Comparison of ENCODE assay signal across 33 mouse cellular contexts in genomic region chr5:123416149-123416548, GRCm38 (mm10). TPM values are rescaled to one million over a fixed set of nuclear protein-coding genes. Genes with fewer than 3 reads are reported as not detected.
A peak's percentile ranks its signal among the peaks of the same experiment; 100 is the strongest.
DNase-seq lines count a peak whose midpoint lies in the region; ATAC-seq and TF ChIP-seq lines count a peak whose summit lies in the region.
"Had no signal": no experiment of that assay in that cellular context is flagged by ENCODE, and none has a peak within 500 bp of the region (broad histone marks: within the 10 kb centered on the region; RNA-seq: fewer than 3 reads in every experiment).

No protein-coding gene starts in this region.

- WGBS in lung, embryonic 16.5 days = 52% methylated on average over 3 of the region's 3 CpGs
- WGBS in stomach, postnatal 0 days = 48% methylated on average over 3 of the region's 3 CpGs

- no peaks in the 10 kb centered on the region for H3K27me3 ChIP-seq in lung, embryonic 16.5 days (ENCODE audit: control insufficient read depth, insufficient read depth, low read depth, low read length)
- no peaks in the 10 kb centered on the region for H3K27me3 ChIP-seq in stomach, postnatal 0 days (ENCODE audit: control insufficient read depth, insufficient read depth, low read length)
- H3K27me3 ChIP-seq: CH12.LX; embryonic facial prominence, embryonic 15.5 days; forebrain, embryonic 12.5 days; heart, embryonic 12.5 days; hindbrain, embryonic 15.5 days; liver, embryonic 13.5 days had no signal

- intact Hi-C loops in gastrocnemius, adult 2 months (cut with DNase I) = loop anchor here (2.0 kb wide), 1 partner anchor 19 kb away; no protein-coding TSS in a partner anchor
- intact Hi-C loops in gastrocnemius, postnatal 14 days (cut with DNase I; ENCODE audit: low total_unique reads) = no loop called here
- intact Hi-C loops in left cerebral cortex, postnatal 36 days (cut with DNase I) = no loop called here

- 0 out of 2 replicates have a peak, but pooled peaks have one; percentile 8 for ATAC-seq in lung, embryonic 16.5 days (ENCODE audit: low read depth)
- peak; percentile 45; the same call in 1 of the 2 replicates for ATAC-seq in megakaryocyte-erythroid progenitor cell, adult 5-6 weeks (replicated peaks; ENCODE audit: low FRiP score, low TSS enrichment, poor library complexity, severe bottlenecking)
- peak; percentile 91 for ATAC-seq in stomach, postnatal 0 days (ENCODE audit: low FRiP score, low TSS enrichment)
- ATAC-seq: activated CD4-positive, CD25-positive, alpha-beta regulatory T cell, adult 4 months; forebrain, postnatal 0 days; midbrain, embryonic 16.5 days had no signal

- no peak overlapping the region for H3K4me3 ChIP-seq in gastrocnemius, adult 2 months
- no peak overlapping the region for H3K4me3 ChIP-seq in lung, embryonic 16.5 days (ENCODE audit: low read length)
- no peak overlapping the region for H3K4me3 ChIP-seq in stomach, postnatal 0 days (ENCODE audit: low read depth, low read length)
- H3K4me3 ChIP-seq: embryonic facial prominence, embryonic 10.5 days; embryonic facial prominence, embryonic 15.5 days; forebrain, embryonic 12.5 days; heart, embryonic 12.5 days; hindbrain, embryonic 10.5 days; hindbrain, embryonic 15.5 days; liver, embryonic 13.5 days had no signal

- no peak overlapping the region for H3K9ac ChIP-seq in lung, embryonic 16.5 days (ENCODE audit: low read length)
- H3K9ac ChIP-seq in stomach, postnatal 0 days (ENCODE audit: low read length) = no peak overlapping the region
- H3K9ac ChIP-seq: embryonic facial prominence, embryonic 15.5 days; forebrain, embryonic 12.5 days; forebrain, postnatal 0 days; heart, embryonic 12.5 days; hindbrain, embryonic 15.5 days; liver, embryonic 13.5 days; lung, embryonic 14.5 days had no signal

- peaks cover 24% of the 10 kb centered on the region for H3K4me1 ChIP-seq in lung, embryonic 16.5 days (replicated peaks; ENCODE audit: control insufficient read depth, insufficient read depth, low read length)
- peaks cover 3% of the 10 kb centered on the region; the same call in 1 of the 2 replicates for H3K4me1 ChIP-seq in stomach, postnatal 0 days (replicated peaks; ENCODE audit: control insufficient read depth, insufficient read depth)

- DNase-seq in gastrocnemius, adult 2 months = no peak
- DNase-seq in gastrocnemius, postnatal 14 days = no peak
- no peak for DNase-seq in lung, postnatal 10 days
- peak; percentile 72 for DNase-seq in stomach, postnatal 0 days (ENCODE audit: low spot score)
- DNase-seq in left cerebral cortex, postnatal 36 days (ENCODE audit: low spot score in 2 of 2) = no peak
- no peak for DNase-seq in spleen, postnatal 10 days (ENCODE audit: low spot score in 2 of 2)
- DNase-seq: adrenal gland, adult 2 months; adrenal gland, postnatal 36 days; cerebellum, adult 18-20 months; cerebellum, postnatal 25 days; forebrain, postnatal 0 days; gastrocnemius, postnatal 25 days; heart, adult 11 months; heart, postnatal 10 days; kidney, postnatal 25 days; left cerebral cortex, postnatal 4 days; liver, embryonic 13.5 days; lung, embryonic 14.5 days; right cerebral cortex, postnatal 25 days; spleen, adult 18-20 months; thymus, postnatal 25 days had no signal

- H3K4me2 ChIP-seq in lung, embryonic 16.5 days (ENCODE audit: low read depth, low read length) = no peak overlapping the region
- H3K4me2 ChIP-seq in stomach, postnatal 0 days (replicated peaks; ENCODE audit: low read depth) = no peak overlapping the region
- H3K4me2 ChIP-seq: embryonic facial prominence, embryonic 15.5 days; forebrain, embryonic 12.5 days; heart, embryonic 12.5 days; hindbrain, embryonic 15.5 days; liver, embryonic 13.5 days; lung, embryonic 14.5 days; midbrain, embryonic 11.5 days had no signal

- TF ChIP-seq CTCF in gastrocnemius, adult 2 months (IDR thresholded peaks at IDR 0.05) = no peak
- no peak for TF ChIP-seq CTCF in stomach, postnatal 0 days (IDR thresholded peaks at IDR 0.05; ENCODE audit: low read depth)

- H3K27ac ChIP-seq in gastrocnemius, adult 2 months = peak overlapping the region; percentile 86
- no peak overlapping the region for H3K27ac ChIP-seq in lung, embryonic 16.5 days (ENCODE audit: low read length)
- H3K27ac ChIP-seq in stomach, postnatal 0 days (replicated peaks) = 0 out of 2 replicates have a peak overlapping the region, but pooled peaks have one; percentile 1
- H3K27ac ChIP-seq: embryonic facial prominence, embryonic 10.5 days; embryonic facial prominence, embryonic 15.5 days; forebrain, embryonic 12.5 days; hindbrain, embryonic 10.5 days; hindbrain, embryonic 15.5 days; liver, embryonic 13.5 days had no signal

- no peak for TF ChIP-seq EP300 in stomach, postnatal 0 days (optimal IDR thresholded peaks at IDR 0.05)

- H3K9me3 ChIP-seq in lung, embryonic 16.5 days (ENCODE audit: control insufficient read depth, low read length) = no peaks in the 10 kb centered on the region
- H3K9me3 ChIP-seq in stomach, postnatal 0 days (ENCODE audit: control insufficient read depth, low read length) = no peaks in the 10 kb centered on the region
- H3K9me3 ChIP-seq: embryonic facial prominence, embryonic 10.5 days; embryonic facial prominence, embryonic 15.5 days; forebrain, embryonic 12.5 days; heart, embryonic 12.5 days; hindbrain, embryonic 10.5 days; hindbrain, embryonic 15.5 days; liver, embryonic 13.5 days had no signal

- no peaks in the 10 kb centered on the region for H3K36me3 ChIP-seq in lung, embryonic 16.5 days (ENCODE audit: control insufficient read depth, insufficient read depth, low read length)
- H3K36me3 ChIP-seq in stomach, postnatal 0 days (ENCODE audit: control insufficient read depth, insufficient read depth, low read length) = no peaks in the 10 kb centered on the region
- H3K36me3 ChIP-seq: embryonic facial prominence, embryonic 15.5 days; forebrain, embryonic 12.5 days; heart, embryonic 12.5 days; liver, embryonic 13.5 days had no signal

RNA-seq across cellular contexts. Expression of gene Mlxip, which starts 21.6 kb away (rescaled TPM):
- total RNA-seq in gastrocnemius, adult 2 months (2021) = 10 to 100 TPM; 55.7 to 66.0 TPM
- total RNA-seq in gastrocnemius, postnatal 14 days (2021) = 10 to 100 TPM; 48.5 to 59.9 TPM
- 15.0 and 17.8 TPM in 2 replicates for polyA plus RNA-seq in lung, embryonic 16.5 days (2015; fragmentation: Nextera tagmentation; extraction: Ambion mirVana)
- total RNA-seq in megakaryocyte-erythroid progenitor cell, adult 5-6 weeks (2014; fragmentation: Nextera tagmentation) = 25.0 and 30.1 TPM in 2 replicates
- 5.1 and 7.9 TPM in 2 replicates for total RNA-seq in megakaryocyte-erythroid progenitor cell, adult 5-6 weeks (2017)
- polyA plus RNA-seq in stomach, postnatal 0 days (2015; fragmentation: Nextera tagmentation; extraction: Ambion mirVana) = 10.5 and 13.2 TPM in 2 replicates
- total RNA-seq in left cerebral cortex, postnatal 36 days (2021) = 10 to 100 TPM; 15.3 to 19.4 TPM

Comparison
In these comparisons a context has a peak if more than half of its experiments do, and no peak if none do; other contexts are left out.
1. ATAC-seq: peak in every context shown above with its lines; median percentile 91 in stomach, postnatal 0 days; 45 in megakaryocyte-erythroid progenitor cell, adult 5-6 weeks; 8 in lung, embryonic 16.5 days.